Mouse (Mus musculus): ENCODE measurements around the gene Tgm3.

The Tgm3 gene

DNA sequence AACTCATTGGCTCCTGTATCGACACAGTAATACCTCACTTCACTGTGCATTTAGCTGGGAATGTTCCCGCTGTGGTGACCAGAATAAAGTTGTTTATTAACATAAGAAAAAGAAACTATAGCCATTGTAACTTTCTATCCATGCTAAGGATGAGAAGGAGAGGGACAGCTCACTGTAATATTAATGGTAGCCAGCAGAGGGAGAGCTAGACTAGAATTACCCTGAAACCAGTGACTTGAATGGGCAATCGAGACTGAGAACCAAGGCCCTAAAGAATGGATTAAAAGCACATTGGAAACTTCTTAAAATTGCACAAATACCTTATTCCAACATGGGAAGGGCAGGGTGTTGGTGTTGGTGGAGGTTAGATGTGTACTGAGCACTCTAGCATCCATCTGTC lies 56.1 kb downstream of the Tgm3 start:
- DNase-seq (ENCODE audit: low read depth, low spot score) = no peak

GRCm38 (mm10) chr2:130070396-130070795 lies 58.2 kb downstream of the Tgm3 start:
- DNase-seq (ENCODE audit: low read depth, low spot score) = no peak

All from CD4-positive helper T cell, adult 2 months (primary cell).